Mouse (Mus musculus): Measurements from ENCODE around the gene Zgrf1. TPM values are rescaled to one million over a fixed set of nuclear protein-coding genes. Genes with fewer than 3 reads are reported as not detected.

Gene Zgrf1
- polyA plus RNA-seq, 1 experiment from 2014 or later: 8.9 TPM

DNA sequence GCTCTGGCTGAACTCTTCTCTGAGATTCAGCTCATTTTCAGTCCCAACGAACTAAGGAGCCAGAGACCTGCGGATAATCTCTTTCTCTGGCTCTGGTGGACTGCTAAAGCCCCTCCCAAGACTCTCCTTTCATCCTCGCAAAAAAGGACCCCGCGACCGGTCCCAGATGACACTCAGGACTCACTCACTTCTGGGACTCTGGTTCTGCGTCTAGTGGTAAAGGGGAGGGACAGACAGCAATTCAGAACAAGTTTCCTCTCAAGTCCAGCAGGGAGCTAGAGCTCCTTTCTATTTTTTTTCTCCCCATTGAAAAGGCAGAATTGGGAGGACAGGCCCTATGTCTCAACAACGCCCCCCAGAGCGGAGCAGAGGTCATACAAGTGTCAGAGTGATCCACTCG, 78.3 kb downstream of the Zgrf1 start:
- Histone ChIP-seq H3K4me2 (no peak overlapping the region), H3K27ac (no peak overlapping the region), H3K4me1 (peaks cover 25% of the 10 kb centered on the region), H3K27me3 (replicated peaks) (peaks cover 95% of the 10 kb centered on the region), H3K36me3 (no peaks in the 10 kb centered on the region), H3K4me3 (no peak overlapping the region), H3K9ac (no peak overlapping the region), H3K9me3 (replicated peaks) (no peaks in the 10 kb centered on the region)
- WGBS (ENCODE audit: insufficient replicate concordance): 3% methylated on average over 10 of the region's 10 CpGs
- no peak for ATAC-seq

- H3K4me2 ChIP-seq: peak overlapping the region; percentile 62
- H3K36me3 ChIP-seq: no peaks in the 10 kb centered on the region
- H3K9ac ChIP-seq: no peak overlapping the region
- peaks cover 25% of the 10 kb centered on the region for H3K4me1 ChIP-seq
- H3K27me3 ChIP-seq (replicated peaks): peaks cover 95% of the 10 kb centered on the region
- H3K27ac ChIP-seq: no peak overlapping the region
- under 1% methylated on average over 30 of the region's 32 CpGs for WGBS (ENCODE audit: insufficient replicate concordance)
- peak overlapping the region; percentile 36 for H3K4me3 ChIP-seq
- H3K9me3 ChIP-seq (replicated peaks): no peaks in the 10 kb centered on the region
- ATAC-seq: no peak
Measured at GRCm38 (mm10) chr3:127632531-127632930, 79.2 kb downstream of the Zgrf1 start.

DNA sequence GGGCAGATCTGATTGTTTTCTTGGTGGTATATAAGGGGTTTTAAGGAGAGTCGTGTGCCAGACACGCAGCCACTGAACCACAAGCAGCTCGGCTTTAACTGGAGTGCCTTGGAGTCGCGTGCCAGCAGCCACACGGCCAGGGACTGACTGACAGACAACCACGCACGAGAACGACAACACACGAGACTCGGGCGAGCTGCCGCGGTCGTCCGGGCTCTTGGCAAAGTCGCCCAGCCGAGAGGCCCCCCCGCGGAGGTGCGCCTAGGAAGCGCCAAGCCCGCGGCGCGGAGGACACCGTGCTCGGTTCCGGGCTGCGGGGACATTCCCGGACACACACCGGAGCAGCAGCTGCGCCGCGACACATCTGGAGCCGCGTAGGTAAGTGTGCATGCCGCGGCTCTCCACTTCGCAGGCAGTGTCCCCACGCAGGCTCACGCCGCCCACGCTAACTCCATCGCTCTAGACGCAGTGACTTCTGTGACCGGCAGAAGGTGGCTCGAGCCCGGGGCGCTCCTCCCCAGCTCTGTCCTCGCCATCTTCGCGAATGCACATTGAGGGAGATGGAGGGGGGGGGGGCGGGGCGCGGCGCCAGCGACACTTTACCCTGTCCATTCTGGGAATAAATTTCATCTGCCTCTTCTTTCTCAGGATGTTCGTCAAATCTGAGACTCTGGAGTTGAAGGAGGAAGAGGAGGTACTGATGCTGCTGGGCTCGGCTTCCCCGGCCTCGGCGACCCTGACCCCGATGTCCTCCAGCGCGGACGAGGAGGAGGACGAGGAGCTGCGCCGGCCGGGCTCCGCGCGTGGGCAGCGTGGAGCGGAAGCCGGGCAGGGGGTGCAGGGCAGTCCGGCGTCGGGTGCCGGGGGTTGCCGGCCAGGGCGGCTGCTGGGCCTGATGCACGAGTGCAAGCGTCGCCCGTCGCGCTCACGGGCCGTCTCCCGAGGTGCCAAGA, 80.1 kb downstream of the Zgrf1 start, which contains the start of gene Neurog2:
TSS of gene Neurog2 (plus strand) at position 56 of the 953 bp plus-strand sequence.
- Histone ChIP-seq H3K4me3 (peak within 1 kb of the TSS; percentile 36), H3K27me3 (replicated peaks) (peaks cover 95% of the 10 kb centered on the region), H3K9ac (no peak within 1 kb of the TSS), H3K36me3 (no peaks in the 10 kb centered on the region), H3K4me2 (peak within 1 kb of the TSS; percentile 62), H3K27ac (no peak within 1 kb of the TSS), H3K9me3 (replicated peaks) (no peaks in the 10 kb centered on the region), H3K4me1 (peaks cover 25% of the 10 kb centered on the region)
- peak; percentile 44 for ATAC-seq
- WGBS (ENCODE audit: insufficient replicate concordance): 2% methylated on average over 91 of the region's 92 CpGs

- Histone ChIP-seq H3K9ac (no peak overlapping the region), H3K9me3 (replicated peaks) (no peaks in the 10 kb centered on the region), H3K27me3 (replicated peaks) (peaks cover 97% of the 10 kb centered on the region), H3K4me1 (peaks cover 25% of the 10 kb centered on the region), H3K4me2 (peak overlapping the region; percentile 62), H3K4me3 (peak overlapping the region; percentile 36), H3K27ac (no peak overlapping the region), H3K36me3 (no peaks in the 10 kb centered on the region)
- 2% methylated on average over 58 of the region's 58 CpGs for WGBS (ENCODE audit: insufficient replicate concordance)
- ATAC-seq: peak; percentile 66
Measured at GRCm38 (mm10) chr3:127634101-127634983, 81.1 kb downstream of the Zgrf1 start.

DNA sequence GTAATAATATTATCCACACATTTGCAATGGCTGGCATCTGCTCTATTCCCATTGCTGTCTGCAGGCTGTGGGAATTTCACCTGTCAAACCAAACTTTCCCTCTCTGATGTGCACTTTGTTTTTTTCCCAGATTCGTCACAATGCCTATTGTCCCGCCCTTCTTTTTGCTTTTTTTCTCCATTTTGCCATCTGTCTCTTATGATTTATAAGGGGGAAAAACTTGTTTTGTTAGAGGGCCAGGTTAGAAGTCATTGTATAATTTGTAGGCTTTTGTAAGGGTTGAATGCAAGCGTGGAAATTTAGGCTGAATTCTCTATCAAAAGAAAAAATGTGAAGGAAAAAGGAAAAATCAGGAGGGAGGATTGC, 81.7 kb downstream of the Zgrf1 start:
- H3K4me3 ChIP-seq: no peak overlapping the region
- H3K36me3 ChIP-seq: no peaks in the 10 kb centered on the region
- WGBS (ENCODE audit: insufficient replicate concordance): 8% methylated on average over 3 of the region's 3 CpGs
- H3K27me3 ChIP-seq (replicated peaks): peaks cover 97% of the 10 kb centered on the region
- ATAC-seq: no peak
- H3K4me1 ChIP-seq: peaks cover 25% of the 10 kb centered on the region
- H3K9ac ChIP-seq: no peak overlapping the region
- H3K4me2 ChIP-seq: no peak overlapping the region
- H3K27ac ChIP-seq: no peak overlapping the region
- no peaks in the 10 kb centered on the region for H3K9me3 ChIP-seq (replicated peaks)

- Histone ChIP-seq H3K36me3 (no peaks in the 10 kb centered on the region), H3K27ac (no peak overlapping the region), H3K4me1 (no peaks in the 10 kb centered on the region), H3K4me3 (no peak overlapping the region), H3K9me3 (replicated peaks) (no peaks in the 10 kb centered on the region), H3K9ac (no peak overlapping the region), H3K4me2 (no peak overlapping the region), H3K27me3 (replicated peaks) (peaks cover 94% of the 10 kb centered on the region)
- 3% methylated on average over 35 of the region's 36 CpGs for WGBS (ENCODE audit: insufficient replicate concordance)
- ATAC-seq: peak; percentile 47; the same call in 1 of the 2 replicates
Measured at GRCm38 (mm10) chr3:127639875-127640761, 86.8 kb downstream of the Zgrf1 start.

DNA sequence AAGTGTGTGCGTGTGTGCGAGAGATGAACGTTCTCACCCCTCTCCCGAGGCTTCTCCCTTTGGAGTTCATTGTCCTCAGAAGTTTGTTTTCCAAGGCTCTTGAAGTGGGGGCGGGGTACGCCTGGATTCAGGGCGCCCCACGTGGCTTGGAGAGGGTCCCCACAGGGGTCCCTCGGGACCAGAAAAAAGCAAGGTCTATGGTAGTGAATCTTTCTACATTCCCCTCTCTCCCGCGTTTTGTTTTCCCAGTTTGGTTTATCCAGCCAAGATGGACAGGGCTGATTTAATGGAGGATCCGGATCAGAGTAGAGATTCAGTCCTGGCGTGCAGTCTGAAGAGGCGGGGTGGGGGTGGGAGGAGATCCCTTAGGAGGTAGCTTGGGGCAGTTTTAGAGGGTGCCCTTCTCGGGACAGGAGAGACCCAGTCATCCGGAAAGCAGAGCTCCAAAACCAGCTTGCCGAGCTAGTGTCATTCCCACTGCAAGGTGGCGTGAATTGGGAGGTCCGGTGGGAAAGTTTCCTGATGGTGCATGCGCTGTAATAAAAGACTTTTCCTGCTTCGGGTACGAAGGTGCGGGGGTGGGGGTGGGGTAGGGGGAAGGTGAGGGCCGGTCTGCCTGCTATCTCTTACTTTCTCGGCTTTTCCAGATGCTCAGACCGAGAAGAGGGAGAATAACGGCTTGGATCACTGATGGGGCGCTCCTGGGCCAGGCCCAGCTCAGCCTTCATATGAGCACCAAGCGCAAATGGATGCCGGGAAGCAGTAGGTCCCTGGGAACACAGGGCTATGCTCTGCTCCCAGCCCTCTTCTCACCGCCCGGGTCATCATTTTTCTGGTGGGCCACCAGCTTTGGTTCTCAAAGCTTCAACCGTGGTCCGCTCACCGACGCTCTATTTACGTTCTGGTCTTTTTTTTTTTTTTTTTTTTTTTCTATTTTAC, 87.7 kb downstream of the Zgrf1 start:
- H3K4me1 ChIP-seq: no peaks in the 10 kb centered on the region
- ATAC-seq: no peak
- H3K4me2 ChIP-seq: no peak overlapping the region
- no peak overlapping the region for H3K9ac ChIP-seq
- H3K9me3 ChIP-seq (replicated peaks): no peaks in the 10 kb centered on the region
- H3K27ac ChIP-seq: no peak overlapping the region
- H3K36me3 ChIP-seq: no peaks in the 10 kb centered on the region
- 9% methylated on average over 37 of the region's 37 CpGs for WGBS (ENCODE audit: insufficient replicate concordance)
- H3K4me3 ChIP-seq: no peak overlapping the region
- peaks cover 96% of the 10 kb centered on the region for H3K27me3 ChIP-seq (replicated peaks)

DNA sequence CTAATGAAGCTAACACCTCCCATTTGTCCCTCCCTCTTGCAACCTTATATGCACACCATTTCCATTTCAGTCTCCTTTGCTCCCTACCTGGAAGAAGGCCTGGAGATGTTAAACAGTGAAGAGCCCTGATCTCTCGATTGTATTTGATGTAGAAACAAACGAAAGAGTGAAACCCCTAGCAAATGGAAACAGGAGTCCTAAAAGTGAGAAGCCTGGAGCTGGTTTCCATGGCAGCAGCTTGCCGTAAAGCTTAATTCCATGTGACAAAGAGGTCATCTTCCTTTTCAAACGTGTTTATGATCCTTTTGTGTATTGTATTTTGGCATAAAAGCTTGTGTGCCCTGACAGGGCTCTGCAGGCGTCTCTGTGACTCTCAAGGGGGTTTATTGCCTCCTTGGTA, 88.9 kb downstream of the Zgrf1 start:
- Histone ChIP-seq H3K27me3 (replicated peaks) (peaks cover 95% of the 10 kb centered on the region), H3K4me1 (no peaks in the 10 kb centered on the region), H3K27ac (no peak overlapping the region), H3K9ac (no peak overlapping the region), H3K4me2 (no peak overlapping the region), H3K9me3 (replicated peaks) (no peaks in the 10 kb centered on the region), H3K4me3 (no peak overlapping the region), H3K36me3 (no peaks in the 10 kb centered on the region)
- WGBS (ENCODE audit: insufficient replicate concordance): 15% methylated on average over 5 of the region's 5 CpGs
- ATAC-seq: no peak

- Histone ChIP-seq H3K9me3 (replicated peaks) (no peaks in the 10 kb centered on the region), H3K9ac (no peak overlapping the region), H3K36me3 (no peaks in the 10 kb centered on the region), H3K4me2 (no peak overlapping the region), H3K27ac (no peak overlapping the region), H3K4me1 (no peaks in the 10 kb centered on the region), H3K4me3 (no peak overlapping the region), H3K27me3 (replicated peaks) (peaks cover 55% of the 10 kb centered on the region)
- WGBS (ENCODE audit: insufficient replicate concordance): 54% methylated on average over 18 of the region's 18 CpGs
- no peak for ATAC-seq
Measured at GRCm38 (mm10) chr3:127646156-127646825, 93.0 kb downstream of the Zgrf1 start.

All from liver, embryonic 12.5 days (tissue).